Mouse (Mus musculus) liver, adult 2 months (tissue): ENCODE measurements around the gene Ccdc173.

Experiments used
- CTCF ChIP-seq: fragments of 200-500 bp; IDR thresholded peaks from 2 replicates; pipeline ENCODE4 v1.5.1; 2011; ENCODE audit warnings: low read depth, low read length, control low read depth
- POLR2A ChIP-seq: fragments of 200-500 bp; IDR thresholded peaks from 2 replicates; pipeline ENCODE4 v1.6.1; 2011; ENCODE audit warnings: low read length, control low read depth; ENCODE audit not compliant: insufficient read depth; ENCODE audit errors: extremely low read depth

- TF ChIP-seq POLR2A (0 out of 2 replicates have a peak, but pooled peaks have one; percentile 49), CTCF (no peak)
Measured at GRCm38 (mm10) chr2:69712981-69713625, 76.3 kb downstream of the Ccdc173 start, which contains the start of gene Fastkd1.
